Mouse (Mus musculus) cerebellum, adult 11-12 months (tissue): ENCODE data around the gene Tagln.

ENCODE experiments used
- DNase-seq: peaks from one replicate; pipeline ENCODE4 v3.0.0; 2022

Tagln gene

GRCm38 (mm10) chr9:45945721-45946120, 9.9 kb upstream of the Tagln start:
- peak; percentile 79 for DNase-seq

GRCm38 (mm10) chr9:45944506-45945400, 8.9 kb upstream of the Tagln start:
- peak; percentile 79 for DNase-seq

- peak; percentile 79 for DNase-seq
Measured at GRCm38 (mm10) chr9:45943628-45944505, 8.0 kb upstream of the Tagln start.

DNA sequence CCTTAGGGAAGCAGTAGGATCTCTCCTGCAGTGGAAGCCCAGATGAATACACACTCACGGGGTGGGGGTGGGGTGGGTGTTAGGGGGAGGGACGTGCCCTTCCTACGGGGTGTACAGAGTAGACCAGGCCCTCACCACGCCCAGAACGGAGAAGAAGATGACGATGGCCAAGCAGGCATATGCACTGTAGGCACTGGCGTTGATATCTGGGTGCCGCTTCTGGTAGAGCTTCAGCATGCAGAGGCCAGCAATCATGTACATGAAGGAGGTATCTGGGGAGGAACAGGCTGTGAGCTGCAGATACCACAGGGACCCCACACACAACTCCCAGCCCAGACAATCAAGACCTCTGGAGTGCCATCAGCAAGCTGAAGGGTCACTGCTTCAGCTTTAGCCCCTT, 7.1 kb upstream of the Tagln start:
- no peak for DNase-seq

GRCm38 (mm10) chr9:45942464-45942863, 6.6 kb upstream of the Tagln start:
- DNase-seq, result no peak

- DNase-seq, result peak; percentile 66
Measured at GRCm38 (mm10) chr9:45941329-45941888, 5.6 kb upstream of the Tagln start.

DNA sequence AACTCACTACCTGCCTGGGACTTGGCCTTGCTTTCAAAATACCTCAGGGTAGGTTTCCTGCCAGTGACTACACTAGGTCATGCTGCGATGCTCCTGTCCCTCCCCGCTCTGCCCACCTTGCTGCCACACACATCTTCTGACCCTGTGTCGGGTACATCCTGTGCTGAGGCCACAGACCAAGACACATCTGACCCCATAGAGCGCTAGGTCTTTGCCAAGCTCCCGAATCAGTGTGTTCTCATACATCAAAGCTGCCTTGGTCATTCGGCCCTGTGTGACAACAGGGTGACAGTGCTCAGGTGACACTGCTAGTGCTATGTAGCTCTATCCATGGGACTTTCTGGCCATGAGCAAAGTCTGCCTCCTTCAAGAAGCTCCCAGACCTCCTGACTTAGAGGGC, 3.9 kb upstream of the Tagln start:
- no peak for DNase-seq

DNA sequence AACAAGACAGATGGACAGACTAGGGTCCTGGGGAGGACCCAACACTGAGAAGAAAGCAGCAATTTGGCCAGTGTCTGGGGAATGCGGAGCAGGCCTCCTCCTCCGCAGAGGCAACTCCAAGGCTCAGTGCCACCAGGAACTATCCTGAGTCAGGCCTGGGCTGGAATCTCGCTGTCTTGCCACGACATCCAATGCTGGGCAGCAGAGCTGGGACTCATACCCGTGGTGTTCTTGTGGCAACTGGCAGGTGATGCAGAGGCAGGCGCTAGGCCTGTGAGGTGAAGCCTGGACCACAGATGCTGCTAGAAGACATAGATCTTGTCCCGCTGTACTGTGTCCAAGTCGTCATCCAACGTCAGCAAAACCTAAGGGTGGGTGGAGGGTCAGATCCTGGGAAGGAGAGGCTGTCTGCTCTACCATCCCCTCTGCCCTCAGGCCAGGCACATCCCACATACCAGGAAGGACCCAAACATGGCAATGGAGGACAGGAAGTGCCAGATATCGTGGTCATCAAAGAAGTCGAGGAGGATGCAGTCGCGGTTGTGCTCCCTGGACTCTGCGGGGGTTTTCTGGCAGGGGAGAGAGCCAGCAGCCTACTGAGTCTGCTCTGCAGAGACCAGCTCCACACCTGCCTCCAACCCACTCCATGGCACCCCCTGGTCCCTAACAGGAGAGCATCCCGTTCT, 3.2 kb upstream of the Tagln start:
- DNase-seq, result no peak

- DNase-seq, result no peak
Measured at GRCm38 (mm10) chr9:45938088-45938487, 2.2 kb upstream of the Tagln start.

GRCm38 (mm10) chr9:45936883-45937282, 1.0 kb upstream of the Tagln start:
- peak; percentile 66 for DNase-seq

DNA sequence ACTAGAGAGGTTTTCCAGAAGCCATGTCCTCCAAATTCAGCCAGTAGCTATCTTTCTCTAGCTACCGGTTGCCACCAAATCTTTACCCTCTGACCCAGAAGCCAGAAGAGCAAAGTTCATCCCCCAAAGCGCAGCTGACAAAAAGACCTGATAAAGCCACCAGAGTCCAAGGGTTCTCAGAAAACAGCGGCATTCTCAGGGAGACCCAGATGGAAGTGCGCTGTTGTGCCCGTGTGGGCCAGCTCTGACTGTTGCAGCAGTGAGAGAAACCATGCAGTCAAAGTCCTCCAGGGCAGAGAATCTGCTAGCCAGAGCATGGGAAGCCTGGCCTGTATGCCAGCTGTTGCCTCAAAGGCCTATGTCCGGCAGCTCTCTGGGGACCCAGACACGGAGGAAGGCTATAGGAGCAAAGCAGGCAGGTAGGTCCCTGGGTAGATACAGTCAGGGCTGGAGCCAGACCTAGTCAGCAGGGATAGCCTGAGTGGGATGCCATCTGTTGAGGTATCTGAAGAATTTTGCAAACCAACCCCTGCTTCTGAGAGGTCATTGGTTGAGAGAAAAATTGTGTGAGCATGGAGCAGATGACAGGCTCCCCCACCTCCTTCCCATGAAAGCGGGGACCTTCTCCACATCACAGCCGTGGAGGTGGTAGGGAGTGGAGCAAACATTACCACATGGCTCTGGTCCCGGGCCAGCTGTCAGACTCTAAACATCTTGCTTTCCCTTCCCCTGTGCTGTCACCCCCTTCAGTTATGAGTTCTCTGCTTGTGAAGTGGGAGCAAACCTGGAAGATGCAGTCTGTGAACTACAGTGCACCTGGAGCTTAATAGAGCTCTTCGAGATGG, 3.1 kb downstream of the Tagln start:
- DNase-seq, result no peak

DNA sequence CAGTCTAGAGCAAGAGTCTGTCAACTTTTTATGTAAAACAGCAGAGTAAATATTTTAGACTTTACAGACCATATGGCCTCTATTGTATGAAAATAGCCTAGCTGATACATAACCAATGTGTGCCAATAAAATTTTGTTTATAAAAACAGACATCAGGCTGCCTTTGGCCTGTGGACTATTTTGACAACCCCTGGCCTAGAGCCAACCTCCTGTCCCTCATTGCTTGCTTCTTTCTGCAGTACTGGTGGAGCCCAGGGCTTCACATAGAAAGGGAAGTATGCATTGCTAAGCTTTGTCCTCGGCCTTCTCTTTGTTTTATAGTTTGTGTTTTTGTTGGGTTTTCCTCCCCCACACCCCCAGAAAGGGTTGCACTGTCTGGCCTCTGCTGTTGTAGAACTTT, 3.9 kb downstream of the Tagln start:
- DNase-seq, result no peak

GRCm38 (mm10) chr9:45929285-45929684, 6.6 kb downstream of the Tagln start:
- no peak for DNase-seq

DNA sequence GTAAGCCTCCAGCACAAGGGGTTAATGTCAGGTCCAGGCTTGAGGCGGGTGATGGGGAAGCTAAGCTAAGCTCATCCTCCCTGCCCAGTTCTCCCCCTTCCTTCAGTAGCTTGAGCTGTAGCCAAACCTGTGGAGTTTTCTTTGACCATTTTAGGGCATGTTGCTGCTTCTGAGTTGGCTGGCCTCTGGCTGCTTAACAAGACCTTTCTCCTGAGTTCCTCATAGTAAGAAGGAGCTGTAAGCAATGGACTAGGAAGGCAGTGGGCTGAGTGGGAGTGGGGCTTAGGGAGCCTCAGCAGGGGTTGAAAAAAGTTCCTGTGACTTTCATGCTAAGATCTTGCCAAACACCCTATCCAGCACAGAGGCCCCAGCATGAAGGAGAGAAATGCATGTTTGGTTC, 16.0 kb downstream of the Tagln start:
- no peak for DNase-seq

DNA sequence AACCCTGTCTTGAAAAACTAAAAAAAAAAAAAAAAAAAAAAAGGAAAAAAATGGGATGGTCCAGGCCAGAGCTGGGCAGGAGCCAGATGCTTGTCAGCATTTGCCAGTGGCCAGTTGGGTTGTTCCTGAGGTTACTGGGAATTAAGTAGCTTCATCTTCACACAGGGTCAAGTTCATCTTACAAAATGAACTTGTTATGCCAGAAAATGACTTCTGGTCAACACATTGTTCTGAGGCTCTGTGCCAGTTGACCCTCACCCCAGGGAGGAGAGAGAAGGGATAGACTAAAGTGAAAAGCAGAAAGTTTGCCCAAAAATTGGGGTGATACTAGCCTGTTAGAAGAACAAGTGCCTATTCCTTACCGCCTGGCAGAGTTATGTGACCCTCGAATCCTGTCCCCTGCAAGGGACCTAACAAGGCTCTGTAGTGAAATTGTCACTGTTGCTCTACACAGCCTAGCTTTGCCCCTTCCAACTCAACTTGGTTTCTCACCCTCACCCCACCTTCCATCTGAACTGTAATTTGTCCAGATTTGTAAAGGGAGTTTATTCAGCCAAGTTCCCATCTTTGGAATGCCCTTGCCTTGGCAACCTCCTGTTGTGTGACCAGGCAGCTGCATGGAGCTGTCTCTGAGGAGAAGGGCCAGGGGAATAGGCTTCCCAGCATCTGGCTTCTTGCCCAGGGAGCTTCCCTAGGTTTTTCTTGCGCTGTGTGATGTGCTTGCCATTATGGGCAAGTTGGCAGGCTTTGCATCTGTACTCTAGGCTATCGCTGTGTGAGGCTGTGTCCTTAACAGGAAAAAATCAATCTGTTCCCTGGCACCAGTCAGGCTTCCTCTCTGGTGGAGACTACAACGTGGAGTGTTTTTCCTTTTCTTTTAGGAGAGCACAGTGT, 18.6 kb downstream of the Tagln start:
- DNase-seq, result no peak

DNA sequence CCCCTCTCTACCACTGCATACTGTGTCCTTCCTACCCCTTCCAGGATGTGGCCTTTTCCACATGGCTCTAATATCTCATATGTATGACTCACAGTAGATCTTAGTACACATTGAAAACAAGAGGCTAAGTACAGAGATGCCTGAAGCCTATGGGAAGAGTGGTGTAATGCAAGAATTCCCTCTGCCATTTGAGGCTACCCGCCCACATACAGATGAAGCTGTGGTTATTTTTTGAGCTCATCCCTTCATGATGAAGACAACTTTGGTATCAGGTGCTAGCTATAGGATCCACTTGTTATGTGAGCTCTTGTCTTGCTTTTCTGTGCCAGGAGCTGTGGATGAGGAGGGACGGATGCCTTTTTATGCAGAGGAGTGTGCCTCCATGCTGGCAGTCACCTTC, 20.2 kb downstream of the Tagln start:
- no peak for DNase-seq

DNA sequence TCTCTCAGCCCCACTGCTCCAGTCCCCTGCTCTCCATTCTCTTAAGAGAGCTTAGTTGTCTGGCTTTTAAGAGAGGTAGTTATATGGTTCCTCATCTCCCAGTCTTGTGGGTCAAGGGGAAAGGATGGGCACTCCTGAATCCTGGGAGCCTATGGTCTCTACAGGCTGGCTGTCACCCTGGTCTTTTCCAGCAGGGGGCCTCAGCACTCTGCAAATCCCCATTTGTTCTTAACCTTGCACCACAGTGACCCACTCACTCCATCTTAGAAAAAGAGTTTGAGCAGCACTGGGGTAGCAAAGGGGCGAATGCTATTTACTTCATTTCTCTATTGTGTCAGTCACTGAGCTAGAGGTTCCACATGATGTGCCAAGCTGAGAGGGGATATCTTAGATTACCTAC, 24.2 kb downstream of the Tagln start:
- no peak for DNase-seq

- no peak for DNase-seq
Measured at GRCm38 (mm10) chr9:45910995-45911394, 24.9 kb downstream of the Tagln start.

- no peak for DNase-seq
Measured at GRCm38 (mm10) chr9:45907078-45907428, 28.8 kb downstream of the Tagln start.

DNA sequence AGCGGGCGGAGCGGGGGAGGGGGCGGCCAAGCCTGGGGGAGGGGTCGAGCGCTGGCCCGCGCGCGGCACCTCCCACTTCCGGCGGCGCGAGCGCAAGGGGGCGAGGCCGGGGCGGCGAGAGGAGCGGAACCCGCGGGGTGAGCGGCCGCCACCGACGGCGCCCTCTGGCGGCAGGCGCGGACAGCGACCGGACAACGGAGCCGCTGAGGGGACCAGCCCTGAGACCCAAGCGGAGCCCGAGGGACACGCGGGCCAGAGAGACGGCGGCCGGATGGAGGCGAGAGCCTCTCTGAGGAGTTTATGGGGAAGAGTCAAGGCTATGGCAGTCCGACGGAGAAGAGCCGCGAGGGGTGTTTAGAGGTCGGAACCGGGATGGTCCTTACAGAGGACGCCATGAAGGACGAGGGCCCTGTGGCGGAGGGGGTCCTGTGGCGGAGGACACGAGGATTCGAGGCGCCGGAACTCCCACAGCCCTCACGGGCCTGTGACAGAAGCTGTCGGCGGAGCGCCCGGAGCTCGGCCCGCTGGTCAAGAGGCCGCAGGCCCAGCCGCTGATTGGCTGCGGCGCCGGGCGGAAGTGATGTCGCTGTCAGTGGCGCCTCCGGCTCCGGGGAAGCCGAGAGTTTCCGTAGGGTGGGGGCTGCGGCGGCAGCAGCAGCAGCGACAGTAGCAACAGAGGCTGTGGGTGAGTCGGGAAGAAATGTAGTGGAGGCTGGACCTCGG, 29.3 kb downstream of the Tagln start, which contains the start of the genes Pcsk7 and Rnf214:
Gene Pcsk7 (plus strand): TSS at position 143 of the 723 bp plus-strand sequence.
Gene Rnf214 (minus strand): TSS at position 557 of the 723 bp plus-strand sequence.
- DNase-seq, result peak; percentile 92
